Mouse (Mus musculus): ENCODE data around the gene Osbpl5.
A peak's percentile ranks its signal among the peaks of the same experiment; 100 is the strongest.
"Not testable (repeated sequence)": the region's sequence is repeated elsewhere in the genome, so short reads cannot be mapped to it uniquely, and the experiment has no call there.

Osbpl5 gene

DNA sequence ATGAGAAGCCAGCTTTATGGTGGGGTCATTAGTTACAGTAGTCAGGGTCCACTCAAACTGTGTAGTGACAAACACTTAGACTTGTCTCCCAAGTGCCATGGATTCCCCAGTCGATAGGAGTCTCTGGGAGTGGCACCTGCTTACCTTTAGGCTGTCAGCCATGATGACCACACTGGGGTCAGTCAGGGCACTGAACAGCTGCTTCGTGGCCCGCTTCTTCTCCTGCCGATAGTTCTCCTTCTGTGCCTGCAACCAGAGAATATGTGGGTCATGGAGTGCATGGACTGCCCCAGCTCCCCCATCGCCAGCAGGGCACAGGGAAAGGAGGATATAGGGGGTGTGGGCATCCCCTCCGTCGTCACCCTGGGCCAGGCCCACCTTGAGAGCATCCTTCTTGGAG is 47.4 kb downstream of the Osbpl5 start:
- no peak for DNase-seq (ENCODE audit: low spot score in 2 of 2)

DNA sequence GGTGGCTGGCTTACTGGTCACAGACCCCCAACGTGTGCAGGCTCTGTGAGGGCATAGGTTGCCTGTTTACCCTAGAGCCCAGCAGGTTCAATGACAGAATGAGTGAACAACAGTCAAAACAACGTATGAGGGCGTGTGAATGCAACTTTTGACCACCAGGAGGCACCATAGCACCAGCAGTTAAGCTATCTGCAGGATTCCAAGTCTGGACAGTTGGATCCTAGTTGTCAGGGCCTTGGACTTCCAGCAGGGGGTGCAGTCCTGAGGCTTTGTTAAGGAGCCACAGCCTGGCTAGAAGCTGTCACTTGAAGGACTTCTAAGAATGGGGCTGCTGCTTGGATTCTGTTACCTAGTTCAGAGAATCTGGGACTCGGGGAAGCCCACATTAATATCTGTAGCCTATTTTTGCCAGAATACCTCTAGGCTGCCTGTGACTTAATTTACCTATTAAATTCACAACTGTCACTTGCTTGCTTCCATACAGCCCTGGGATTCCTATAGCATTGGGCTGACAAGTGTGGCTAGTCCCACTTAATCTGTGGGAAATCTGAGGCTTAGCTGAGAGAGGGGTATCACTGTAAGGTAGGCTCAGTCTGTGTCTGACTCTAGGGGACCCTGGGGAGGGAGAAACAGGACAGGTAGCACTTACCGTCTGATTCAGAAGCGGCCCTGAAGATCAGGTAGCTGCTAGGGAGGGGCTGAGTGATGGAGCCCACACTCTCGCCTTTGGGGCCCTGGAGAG is 49.9 kb downstream of the Osbpl5 start:
- DNase-seq (ENCODE audit: low spot score in 2 of 2), result peak; percentile 87 to 95

DNA sequence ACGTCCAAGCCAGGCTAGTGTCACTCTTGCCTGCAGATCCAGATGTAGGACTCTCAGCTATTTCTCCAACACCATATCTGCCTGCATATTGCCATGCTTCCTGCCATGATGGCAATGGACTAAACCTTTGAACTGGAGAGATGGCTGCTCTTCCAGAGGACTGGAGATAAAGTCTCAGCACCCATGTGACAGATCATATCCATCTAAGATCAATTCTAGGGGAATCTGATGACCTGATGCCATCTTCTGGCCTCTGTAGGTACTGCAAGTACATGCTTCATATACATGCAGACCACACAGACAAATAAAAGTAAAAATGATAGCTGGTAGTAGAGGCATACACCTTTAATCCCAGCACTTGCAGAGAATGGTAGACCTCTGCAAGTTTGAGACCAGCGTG is 60.6 kb downstream of the Osbpl5 start:
- DNase-seq (ENCODE audit: low spot score in 2 of 2), result no peak

DNA sequence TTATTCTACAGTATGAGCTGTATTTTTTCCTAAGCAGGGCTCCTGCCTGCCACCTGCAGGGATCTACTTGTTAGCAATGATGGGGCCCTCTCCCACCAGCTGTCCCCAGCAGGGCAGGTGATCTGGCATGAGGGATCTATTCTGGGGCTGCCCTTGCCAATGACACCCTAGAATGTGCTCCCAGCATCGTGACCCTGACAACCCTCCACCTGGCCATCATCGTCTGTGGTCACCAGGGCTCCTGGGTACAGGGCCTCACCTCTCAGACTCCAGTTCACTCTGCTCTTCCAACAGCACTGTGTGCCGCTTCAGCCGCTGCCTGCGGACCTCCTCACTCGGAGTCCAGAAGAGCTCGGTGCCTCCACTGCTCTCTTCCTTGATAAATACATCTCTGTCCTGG is 62.2 kb downstream of the Osbpl5 start:
- no peak for DNase-seq (ENCODE audit: low spot score in 2 of 2)

DNA sequence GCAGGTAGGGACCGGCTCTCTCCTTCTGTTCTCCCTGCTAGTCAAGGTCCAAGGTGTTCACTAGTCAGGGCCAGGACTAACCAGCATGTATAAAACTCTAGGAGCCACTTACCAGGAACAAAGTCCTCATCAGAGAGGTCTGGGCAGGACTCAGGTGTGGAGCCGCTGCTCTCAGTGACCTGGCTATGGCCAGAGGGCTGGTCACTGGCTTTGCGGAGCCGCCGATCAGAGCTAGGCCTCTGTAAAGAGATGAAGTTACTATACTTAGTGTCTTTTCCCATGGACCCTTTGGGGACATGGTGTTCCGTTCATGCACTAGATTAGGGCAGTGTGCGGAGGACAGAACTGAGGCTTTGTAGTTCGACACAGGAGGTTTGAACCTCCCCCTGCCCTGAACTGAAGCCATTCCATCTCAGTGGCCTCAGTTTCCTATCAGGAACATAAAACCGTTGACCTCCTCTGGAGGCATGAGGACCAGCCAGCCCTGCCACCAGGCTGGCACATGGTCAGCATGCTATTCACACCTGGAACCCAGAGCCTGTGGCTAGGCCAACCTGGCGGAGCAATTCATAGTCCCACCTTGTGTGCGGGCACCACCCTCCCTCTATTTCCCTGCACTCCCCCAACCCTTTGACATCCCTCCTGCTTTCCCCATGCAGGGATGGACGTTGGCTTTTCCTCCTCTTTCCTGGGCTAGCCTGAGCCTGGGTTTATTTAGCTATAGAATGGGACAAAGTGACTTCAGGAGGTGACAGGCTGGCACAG is 63.9 kb downstream of the Osbpl5 start:
- no peak for DNase-seq (ENCODE audit: low spot score in 2 of 2)

DNA sequence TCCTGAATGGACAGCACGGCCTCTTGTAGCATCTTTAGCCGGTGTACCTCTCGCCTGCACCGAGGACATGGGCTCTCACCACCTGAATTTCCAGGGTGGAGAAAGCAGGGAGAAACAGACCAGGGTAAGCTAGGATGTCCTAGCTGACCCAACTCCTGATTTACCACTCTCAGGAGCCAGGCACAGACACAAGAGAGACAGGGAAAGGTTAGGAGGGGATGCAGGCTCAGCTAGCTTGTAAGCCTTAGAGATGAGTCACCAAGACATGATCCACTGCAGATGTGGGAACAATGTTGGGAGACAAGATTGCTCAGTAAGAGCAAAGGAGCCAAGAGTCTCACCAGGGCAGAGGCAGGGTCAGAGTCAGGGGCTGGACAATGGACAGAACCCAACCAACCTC is 64.9 kb downstream of the Osbpl5 start:
- DNase-seq (ENCODE audit: low spot score in 2 of 2), result no peak

DNA sequence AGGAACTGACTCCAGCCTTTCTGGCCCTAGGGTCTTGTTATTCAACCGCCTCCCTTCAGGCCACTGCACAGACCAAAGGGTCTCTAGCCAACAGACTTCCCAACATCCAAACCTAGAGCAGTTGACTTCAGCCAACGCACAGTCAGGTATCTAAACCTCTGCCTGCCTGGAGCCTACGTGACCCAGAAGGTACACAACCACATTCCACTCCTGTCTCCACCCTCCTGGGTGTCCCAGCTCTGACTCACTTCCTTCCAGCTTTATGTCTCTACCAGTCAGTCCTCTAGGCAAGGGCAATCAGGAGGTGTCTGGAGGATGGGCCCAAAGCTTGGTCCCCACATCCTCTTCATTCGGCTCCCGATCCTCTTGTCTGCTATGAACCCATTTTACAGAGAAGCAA is 65.6 kb downstream of the Osbpl5 start:
- no peak for DNase-seq (ENCODE audit: low spot score in 2 of 2)

DNA sequence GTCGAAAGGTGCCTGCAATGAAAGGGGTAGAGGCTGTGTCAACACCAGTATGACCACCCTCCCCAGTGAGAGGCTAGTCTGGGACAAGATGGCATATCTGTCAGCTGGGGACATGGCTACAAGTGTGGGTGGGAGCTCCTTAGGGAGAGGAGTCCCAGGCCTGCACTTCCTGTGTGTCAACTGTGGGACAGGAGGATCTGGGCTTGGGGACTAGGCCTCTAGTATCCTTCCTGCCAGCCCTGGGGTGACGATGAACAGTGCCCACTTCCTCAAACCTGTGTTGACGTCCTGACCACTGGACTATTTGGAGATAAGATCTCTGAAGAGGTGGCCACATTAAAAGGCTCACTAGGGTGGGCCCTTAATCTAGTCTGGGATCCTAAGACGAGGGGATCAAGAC is 66.8 kb downstream of the Osbpl5 start:
- DNase-seq (ENCODE audit: low spot score in 2 of 2), result no peak

DNA sequence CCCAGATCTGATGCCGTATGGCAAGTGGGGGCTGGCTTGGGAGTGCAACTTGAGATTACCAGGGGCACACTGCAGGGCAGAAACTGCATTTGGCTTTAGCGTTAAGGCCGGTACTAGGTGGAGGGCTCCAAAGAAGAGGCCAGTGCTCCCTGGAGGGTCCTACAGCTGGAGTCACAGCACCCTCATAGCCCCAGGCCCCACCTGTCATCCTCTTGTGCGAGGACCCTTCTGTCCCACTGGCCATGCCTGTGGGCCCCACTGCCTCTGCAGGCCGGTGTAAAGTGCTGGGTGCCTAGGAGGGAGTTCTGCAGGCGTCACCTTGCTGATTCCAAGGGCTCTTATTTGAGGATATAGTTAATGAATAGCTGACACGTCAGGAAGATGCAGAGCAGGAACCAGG is 67.3 kb downstream of the Osbpl5 start:
- no peak for DNase-seq (ENCODE audit: low spot score in 2 of 2)

DNA sequence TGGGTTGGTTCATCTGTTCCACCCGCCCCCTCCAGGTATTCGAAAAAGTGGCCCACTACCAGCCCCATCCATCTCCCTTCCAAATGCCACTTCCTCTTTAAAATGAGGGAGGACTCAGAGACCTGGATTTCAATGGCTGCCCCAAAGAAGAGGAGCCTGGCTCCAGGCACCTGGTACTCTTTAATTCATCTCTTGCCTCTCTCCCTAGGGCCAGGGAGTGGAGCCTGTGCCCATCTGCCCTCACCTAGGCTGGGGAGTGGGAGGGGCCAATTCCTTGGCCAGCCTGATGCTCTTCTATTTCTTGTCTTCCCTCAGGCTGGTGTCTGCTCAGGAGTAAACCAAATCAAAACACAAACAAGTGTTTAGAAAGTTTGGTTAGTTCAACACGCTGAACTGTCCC is 70.1 kb downstream of the Osbpl5 start:
- DNase-seq (ENCODE audit: low spot score in 2 of 2), result not testable (repeated sequence)

DNA sequence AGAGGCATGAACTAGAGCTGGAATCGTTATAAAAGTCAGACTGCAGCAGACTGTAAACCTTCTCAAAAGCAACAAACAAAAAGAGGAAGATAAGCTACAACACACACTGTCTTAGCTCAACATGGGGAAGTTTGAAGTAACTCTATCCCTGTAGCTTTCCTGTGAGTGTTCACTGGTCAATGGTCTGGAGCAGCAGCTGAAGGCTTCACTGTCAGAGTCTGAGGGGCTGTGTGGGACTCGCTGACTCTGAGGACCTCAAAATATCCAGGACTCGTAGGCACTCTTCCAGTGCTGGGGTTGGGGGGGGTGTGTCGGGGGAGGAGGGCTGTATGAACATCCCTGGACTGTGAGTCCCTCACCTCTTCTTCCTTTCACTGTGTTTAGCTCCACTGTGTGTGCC is 70.6 kb downstream of the Osbpl5 start:
- DNase-seq (ENCODE audit: low spot score in 2 of 2), result not testable (repeated sequence)

DNA sequence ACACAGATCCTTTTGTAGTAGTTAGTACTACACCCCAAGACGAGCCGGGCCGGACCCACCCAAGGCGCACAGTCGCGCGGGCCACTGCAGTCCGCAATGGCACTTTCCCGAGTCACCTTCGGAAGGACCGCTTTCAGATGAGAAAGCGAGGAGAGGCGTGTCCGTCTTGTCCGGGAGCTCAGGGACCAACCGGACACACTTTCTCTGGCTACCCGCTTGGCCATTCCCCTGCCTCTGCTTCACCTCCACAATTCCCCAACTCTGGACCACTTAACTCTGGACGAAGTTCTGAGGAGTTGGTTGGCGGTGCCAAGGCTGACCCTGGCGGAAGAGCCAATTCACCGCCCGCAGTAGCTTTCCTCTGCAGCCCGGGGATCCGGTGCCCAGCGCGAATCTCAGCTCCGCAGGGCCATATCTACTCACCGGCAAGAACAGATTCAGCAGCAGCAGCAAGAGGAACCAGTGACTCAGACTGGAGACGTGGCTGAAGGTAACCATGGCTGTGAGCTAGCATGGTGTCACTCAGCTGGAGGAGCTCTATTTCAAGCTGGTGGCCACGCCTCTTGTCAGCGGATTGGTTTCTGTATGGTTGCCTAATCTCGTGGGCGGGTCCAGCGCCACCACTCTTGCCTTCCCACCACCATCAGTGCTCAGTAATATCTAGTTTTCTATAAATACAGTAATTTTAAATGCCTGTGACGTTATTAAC is 71.3 kb downstream of the Osbpl5 start, which contains the start of gene Tnfrsf23:
Tnfrsf23 (minus strand) TSS at position 514 of the 709 bp plus-strand sequence.
- DNase-seq (ENCODE audit: low spot score in 2 of 2), result peak; percentile 70 to 77

DNA sequence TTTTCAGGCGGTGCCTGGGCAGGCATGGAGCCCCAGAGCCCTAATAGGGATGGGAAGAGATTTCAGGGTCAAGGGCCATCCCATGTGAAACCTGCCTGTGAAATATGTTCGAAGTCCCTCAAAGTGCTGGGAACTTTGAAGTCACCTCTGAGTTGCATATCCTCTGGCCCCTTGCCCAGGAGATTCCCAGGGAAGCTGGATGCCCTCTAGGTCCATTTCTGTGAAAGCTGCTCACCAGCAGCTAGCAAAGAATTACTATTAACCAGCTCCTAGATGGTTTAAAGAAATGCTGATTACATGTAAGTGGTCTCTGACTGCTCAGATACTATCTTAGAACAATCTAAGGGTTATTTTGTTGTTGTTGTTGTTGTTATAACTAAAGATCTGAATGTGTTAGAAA is 72.2 kb downstream of the Osbpl5 start:
- DNase-seq (ENCODE audit: low spot score in 2 of 2), result not testable (repeated sequence)

DNA sequence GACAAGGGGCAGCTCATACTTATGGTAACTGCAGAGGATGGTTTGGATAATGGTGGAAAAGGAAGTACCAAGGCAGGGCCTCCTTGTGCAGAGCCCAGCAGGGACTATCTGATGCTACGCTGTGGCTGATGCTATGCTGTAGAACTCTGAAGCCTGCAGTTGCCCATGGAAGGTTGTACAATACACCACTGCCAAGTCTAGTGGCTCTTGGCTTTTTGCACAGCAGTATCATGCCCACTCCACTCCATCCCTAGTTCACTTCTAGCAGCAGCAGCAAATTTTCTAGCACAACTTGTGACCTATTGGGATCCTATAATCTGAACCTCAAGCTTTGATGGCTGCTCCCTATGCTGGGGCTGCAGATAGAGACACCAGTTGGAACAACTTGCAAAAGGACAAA is 75.2 kb downstream of the Osbpl5 start:
- DNase-seq (ENCODE audit: low spot score in 2 of 2), result no peak

DNA sequence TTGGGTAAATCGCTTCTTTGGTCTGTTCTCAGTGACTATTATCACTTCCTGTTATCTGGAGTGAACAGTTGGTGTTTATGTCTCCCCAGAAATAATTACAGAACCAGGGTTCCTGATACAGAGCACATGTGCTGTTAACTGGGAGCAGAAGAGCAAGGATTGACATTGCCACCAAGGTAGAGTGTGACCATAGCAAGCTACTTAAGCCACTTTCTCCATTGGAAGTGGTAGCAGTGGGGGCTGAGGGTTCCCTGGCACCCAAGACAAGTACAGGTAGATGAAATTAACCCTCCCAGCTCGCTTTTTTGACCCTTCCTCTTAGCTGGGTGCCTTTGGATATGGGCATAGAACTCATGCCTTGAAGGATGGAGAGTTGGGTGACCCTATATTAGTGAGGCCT is 75.9 kb downstream of the Osbpl5 start:
- DNase-seq (ENCODE audit: low spot score in 2 of 2), result not testable (repeated sequence)

DNA sequence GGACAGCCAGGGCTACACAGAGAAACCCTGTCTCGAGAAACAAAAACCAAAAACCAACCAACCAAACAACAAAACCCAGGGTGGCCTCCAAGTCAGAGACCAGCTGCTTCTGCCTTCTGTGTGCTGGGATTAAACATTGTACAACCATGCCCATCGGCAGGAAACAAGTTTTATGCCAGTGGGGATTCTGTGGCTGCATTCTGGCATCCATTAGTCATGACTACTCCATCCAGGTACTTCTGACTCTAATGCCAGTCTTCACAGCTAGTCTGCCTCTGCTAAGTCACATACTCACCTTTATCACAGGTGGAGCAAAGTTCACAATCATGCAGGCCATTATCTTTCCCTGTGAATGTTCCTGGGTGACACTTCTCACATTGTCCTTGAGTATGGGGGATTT is 77.1 kb downstream of the Osbpl5 start:
- not testable (repeated sequence) for DNase-seq (ENCODE audit: low spot score in 2 of 2)

DNA sequence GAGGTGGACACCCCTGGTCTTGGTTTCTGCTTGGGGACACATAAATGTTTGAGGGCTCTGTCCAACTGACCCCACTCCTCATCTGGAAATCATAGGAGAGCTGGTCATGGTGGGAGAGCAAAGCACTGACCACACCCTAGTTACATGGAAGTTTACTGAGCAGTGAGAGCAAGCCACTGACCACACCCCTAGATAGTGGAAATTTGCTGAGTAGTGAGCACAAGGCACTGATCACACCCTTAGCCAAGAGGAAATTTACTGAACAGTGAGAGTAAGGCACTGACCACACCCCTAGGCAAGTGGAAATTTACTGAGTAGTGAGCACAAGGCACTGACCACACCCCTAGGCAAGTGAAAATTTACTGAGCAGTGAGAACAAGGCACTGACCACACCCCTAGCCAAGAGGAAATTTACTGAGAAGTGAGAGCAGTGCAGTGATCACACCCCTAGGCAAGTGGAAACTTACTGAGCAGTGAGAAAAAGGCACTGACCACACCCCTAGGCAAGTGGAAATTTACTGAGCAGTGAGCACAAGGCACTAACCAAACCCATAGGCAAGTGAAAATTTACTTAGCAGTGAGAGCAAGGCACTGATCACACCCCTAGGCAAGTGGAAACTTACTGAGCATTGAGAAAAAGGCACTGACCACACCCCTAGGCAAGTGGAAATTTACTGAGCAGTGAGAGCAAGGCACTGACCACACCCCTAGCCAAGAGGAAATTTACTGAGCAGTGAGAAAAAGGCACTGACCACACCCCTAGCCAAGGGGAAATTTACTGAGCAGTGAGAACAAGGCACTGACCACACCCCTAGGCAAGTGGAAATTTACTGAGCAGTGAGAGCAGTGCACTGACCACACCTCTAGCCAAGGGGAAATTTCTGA is 90.1 kb downstream of the Osbpl5 start:
- no peak for DNase-seq (ENCODE audit: low spot score in 2 of 2)

DNA sequence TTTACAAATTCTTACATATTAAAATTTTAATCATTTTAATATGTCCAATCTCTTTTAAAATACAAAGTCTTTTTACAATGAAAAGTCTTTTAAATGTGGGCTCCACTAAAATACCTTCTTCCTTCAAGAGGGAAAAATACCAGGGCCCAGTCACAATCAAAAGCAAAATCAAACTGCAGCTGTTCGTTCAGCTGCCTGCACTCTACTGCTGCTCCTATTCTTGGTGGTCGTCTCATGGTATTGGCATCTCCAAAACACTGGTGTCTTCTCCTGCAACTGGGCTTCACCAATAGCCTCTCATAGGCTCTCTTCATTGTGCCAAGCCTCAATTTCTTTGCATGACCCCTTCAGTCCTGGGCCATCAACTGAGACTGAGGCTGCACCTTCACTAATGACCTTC is 93.3 kb downstream of the Osbpl5 start:
- DNase-seq (ENCODE audit: low spot score in 2 of 2), result no peak

DNA sequence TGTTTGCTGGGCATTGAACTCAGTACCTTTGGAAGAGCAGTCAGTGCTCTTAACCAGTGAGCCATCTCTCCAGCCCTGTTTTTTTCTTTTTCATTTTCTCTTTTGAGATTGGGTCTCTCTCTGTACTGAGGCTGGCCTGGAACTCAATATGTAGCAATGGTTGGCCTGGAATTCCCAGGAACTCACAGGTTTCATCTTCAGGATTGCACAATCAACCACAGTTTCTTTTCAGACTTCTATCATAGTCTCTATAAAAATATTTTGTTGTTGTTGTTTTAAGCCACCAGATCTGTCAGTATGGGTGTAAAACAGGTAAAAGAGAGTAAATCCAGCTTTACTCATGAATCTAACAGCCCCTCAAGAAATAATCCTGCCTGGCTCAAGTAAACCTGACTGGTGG is 96.0 kb downstream of the Osbpl5 start:
- no peak for DNase-seq (ENCODE audit: low spot score in 2 of 2)

DNA sequence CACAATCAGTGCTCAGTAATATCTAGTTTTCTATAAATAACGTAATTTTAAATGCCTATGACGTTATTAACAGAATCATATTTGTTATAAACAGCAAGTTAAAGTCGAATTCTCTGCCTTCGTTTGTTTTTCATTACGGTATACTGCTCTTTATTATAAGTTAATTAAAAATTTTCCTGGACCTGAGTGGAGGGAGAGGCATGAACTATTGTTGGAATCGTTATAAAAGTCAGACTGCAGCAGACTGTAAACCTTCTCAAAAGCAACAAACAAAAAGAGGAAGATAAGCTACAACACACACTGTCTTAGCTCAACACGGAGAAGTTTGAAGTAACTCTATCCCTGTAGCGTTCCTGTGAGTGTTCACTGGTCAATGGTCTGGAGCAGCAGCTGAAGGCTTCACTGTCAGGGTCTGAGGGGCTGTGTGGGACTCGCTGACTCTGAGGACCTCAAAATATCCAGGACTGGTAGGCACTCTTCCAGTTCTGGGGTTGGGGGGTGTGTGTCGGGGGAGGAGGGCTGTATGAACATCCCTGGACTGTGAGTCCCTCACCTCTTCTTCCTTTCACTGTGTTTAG is 106.9 kb downstream of the Osbpl5 start:
- not testable (repeated sequence) for DNase-seq (ENCODE audit: low spot score in 2 of 2)
